Mouse (Mus musculus): Measurements from ENCODE around the gene Nostrin.

Nostrin gene

DNA sequence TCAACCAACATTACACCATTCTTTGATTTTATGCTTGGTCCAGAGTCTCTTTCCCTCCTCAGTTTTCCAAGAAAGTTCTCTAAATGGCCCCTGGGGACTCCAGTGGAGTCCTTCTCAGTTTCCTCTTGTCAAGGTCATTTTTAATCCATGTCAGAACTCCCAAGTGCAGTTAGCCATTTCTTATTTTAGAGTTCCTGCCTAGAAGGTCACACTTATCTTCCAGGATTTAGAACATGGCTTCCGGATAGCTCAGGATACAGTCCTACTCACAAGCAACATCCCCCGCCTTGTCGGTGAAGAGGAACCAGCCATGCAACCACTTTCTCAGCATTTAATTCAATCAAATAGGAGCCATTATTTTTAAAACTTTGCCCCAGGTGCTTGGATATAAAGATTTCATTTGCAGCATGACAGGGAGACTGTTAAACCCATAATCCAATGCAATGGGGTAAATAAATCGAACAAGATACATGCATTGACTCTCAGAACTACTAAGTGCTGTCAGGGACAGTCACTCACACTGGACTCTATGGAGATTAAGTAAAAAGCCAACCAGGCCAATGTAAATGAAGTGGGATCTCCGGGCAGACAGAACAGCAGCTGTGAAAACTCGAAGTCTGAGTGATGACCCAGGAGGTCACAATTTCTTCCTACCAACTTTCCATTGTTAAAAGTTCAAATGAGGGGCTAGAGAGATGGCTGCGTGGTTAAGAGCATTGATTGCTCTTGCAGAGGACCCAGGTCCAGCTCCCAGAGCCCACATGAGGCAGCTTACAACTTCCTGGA lies 6.0 kb upstream of the Nostrin start:
- DNase-seq (ENCODE audit: low spot score): no peak

DNA sequence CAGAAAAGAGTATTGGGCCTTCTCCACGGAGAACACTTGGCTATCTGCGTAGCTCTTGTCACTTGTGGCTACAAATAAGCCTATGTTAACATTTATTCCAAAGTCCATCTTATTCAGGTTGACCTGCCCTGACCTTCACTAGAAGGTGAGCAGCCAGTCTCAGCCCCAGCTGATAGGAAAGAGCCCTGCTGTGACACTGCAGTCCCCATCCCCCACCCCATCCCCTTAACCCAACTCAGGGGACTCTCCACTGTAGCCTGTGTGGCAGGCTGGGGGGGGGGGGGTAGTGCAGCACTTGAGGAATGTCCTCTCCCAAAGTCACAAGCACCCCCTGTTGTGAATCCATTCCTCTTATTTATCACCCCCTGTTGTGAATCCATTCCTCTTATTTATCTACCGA lies 3.6 kb upstream of the Nostrin start:
- no peak for DNase-seq (ENCODE audit: low spot score)

DNA sequence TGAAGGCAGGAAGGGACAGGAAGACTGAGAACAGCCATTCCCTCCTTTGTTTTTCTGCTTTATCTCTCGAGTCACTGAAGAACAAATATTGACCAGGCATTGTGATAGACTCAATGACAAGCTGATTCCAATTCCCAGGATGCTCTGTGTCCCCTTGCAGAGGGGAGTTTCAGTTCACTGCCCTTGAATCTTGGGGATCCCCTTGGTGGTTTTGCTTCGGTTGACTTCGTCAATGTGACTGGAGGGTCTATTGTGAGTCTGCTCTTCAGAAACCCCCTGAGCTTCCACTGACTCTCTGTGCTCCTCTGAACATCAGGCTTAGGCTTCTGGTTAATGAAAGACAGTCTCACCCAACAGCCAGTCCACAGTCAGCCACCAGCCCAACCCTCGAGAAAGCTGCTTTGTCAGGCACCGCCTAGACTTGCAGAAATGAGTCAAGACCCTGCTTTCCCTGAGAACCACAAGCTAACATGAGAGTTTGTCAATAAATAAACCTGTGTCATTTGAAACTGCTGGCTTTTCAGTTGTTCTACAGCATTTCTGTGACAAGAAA lies 3.0 kb upstream of the Nostrin start:
- no peak for DNase-seq (ENCODE audit: low spot score)

DNA sequence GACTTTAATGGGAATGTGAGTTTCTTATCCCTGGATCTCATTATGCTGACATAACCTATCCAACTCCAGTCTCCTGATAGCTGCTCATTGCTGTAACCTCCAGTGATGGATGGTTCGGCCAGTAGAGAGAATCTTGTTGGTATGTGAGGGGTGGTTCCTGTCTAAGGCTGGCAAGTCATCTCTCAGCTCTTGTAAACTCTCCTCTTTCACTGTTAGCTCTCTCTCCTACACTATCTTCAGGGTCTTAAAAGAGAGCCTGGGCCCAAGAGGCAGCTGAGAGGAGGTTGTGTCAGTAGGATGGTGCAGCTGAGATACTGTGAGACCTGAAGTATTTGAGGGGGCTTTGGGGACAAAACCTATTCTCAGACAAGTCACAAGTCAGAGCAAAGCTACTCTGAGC lies 1.4 kb upstream of the Nostrin start:
- DNase-seq (ENCODE audit: low spot score): no peak

DNA sequence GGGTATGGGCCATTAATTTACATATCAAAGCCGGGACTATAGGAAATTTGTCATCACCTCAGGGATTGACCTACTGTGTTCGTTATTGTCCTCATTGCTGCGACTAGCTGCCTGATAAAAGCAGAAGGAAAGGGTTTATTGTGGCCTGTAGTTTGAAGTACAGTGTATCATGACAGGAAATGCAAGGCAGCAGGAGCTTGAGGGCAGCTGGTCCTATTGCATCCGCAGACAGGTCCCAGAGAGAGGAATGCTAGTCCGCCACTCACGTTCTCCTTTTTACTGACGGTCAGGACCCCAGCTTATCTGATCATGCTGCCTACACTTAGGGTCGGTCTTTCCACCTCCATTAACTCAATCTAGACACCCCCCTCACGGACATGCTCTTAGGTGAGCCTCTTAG lies 663 bp upstream of the Nostrin start:
- DNase-seq (ENCODE audit: low spot score): no peak

DNA sequence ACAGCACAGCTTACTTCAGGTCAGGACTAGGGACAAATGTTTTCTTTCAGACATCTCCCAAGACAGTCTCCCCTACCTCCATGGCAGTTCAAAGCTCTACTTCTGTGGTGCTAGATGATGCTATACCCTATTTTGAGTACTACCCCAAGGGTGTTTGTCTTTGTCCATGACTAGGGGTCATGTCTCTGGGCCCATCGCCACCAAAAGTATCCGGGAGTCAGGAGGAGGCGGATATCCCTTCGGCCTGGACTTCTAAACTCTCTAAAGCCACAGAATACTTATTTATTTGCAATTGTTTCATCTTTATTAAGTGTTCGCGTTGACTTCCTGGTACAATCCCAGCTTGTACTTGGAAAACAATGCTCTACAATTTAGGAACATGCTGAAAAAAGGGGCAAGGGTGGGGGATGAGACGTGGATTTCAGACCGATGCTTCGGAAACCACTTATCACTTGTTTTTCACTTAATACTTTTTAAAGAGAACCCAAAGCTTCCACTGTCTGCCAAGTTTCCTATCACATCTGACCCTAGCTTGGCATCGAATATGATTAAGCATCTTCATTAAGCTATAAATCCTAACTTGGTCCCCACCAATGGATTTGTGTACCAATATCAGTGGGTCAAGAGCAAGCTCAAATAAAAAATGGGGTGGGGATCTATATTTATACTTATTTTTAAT lies 1.9 kb downstream of the Nostrin start:
- no peak for DNase-seq (ENCODE audit: low spot score)

DNA sequence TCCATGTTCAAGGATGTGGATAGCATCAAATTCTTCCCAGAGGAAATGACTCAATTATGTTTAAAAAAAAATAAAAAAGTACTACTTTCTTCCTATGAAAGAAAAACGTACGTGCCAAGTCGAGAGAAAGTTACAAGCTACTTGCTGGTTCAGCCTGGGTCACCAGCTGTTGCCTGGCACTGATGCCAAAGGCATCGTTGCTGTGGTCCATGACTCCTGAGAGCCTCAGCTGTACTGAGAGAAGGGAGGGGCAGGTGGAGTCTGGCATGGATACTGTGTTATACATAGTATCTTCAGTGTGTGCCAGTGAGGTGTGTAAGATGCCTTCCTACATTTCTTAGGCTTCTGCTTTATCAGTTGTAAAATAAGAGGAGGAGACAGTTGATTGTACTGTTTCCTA lies 3.2 kb downstream of the Nostrin start:
- DNase-seq (ENCODE audit: low spot score): no peak

DNA sequence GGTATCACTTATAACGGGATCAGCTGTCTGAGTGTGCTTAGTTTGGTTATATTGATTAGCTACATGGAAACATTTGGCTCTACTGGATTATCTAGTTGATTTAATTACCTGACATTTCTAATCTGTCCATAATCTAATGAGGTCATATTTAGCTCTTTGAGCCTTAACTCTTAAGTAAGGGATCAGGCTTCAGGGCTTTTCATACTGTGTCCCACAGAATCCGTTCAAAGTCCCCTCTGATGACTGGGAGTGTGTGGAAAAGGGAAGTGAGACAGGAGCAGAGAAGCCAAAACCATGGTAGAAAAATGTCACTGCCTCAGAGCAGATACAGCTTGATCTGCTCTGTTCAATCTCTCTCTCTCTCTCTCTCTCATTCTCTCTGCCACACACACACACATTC lies 4.6 kb downstream of the Nostrin start:
- DNase-seq (ENCODE audit: low spot score): no peak

DNA sequence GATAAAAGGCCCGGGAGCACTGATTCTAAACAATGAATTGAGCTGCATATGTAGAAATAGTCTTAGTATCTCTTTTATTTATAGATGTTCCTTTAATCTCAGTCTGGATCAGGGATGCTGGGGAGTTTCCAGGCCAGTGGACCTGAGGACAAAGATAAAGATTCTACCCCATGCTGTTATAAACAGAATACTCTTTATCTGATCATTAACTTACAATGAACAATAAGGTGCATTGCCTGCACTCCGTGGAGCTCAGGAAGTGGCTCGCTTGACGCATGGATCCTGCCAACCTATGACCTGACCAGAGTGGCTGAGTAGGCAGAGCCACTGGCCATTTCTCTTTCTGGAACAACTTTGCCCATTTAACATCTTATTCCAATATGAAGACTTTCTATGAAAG lies 5.2 kb downstream of the Nostrin start:
- no peak for DNase-seq (ENCODE audit: low spot score)

DNA sequence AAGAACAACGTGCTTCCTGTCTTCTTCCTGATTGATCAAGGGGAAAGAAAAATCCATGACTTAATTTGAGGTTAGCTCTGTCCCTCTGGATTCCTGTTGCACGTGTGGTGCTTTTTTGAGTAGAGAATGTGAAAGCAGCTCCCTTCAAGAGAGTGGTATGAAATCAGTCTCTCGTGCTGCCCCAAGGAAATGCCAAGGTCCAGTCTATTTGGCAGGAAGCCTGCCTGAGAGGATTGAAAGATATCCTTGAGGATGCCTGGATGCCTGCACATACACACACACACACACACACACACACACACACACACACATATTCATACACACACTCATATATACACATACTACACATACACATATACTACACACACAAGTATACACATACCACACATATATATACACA lies 13.1 kb downstream of the Nostrin start:
- no peak for DNase-seq (ENCODE audit: low spot score)

DNA sequence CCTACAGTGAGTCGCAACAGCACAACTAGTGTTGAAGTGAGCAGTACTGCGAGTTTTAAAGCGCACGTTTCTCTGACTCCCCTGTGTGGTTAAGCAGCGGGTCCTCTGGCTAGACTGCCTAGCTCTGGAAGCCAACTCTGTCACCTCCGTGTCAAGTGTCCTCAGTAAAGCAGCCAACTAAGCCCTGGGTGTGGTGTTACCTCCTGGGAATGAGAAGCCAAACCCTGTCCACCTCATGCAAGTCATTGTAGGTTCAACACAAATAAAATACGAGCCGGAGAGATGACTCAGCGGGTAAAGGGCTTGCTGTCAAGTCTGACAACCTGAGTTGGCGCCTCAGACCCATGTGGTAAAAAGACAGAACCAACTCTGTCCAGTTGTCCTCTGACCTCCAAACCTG lies 13.6 kb downstream of the Nostrin start:
- DNase-seq (ENCODE audit: low spot score): no peak

DNA sequence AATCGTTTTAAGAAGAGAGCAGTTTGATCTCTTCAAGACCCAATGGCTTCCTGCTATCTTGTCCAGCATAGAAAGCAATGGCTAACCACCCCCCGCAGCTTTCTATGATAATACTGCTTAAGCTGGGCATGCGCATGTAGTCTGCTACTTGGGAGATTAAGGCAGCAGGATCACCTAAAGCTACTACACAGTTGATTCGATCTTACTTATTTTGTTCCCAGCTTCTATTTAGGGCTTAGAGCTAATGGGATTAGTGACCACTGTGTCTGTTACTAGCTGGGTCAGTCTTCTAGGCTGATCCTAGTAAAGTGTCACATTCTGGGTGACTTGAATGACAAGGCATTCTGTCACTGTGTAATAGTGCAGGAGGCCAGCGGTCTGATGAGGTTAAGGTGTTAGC lies 15.2 kb downstream of the Nostrin start:
- no peak for DNase-seq (ENCODE audit: low spot score)

DNA sequence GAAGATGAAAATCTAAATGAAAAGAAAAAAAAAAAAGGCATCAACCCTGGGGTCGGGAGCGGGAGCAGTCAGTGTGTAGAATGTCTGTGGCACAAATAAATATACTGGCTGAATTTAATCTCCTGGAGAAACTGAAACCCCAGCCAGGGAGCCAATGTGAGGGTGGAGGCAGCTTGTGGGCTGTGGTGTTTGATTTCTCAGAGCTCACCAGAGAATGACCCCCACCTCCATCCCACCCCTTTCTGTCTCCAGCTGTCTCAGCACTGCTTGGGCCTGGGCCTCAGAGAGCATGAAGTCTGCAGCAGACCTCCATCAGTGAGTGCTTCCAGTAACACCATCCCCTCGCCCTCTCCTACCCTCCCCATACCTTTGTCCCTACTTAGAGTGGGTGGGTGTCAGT lies 20.3 kb downstream of the Nostrin start:
- DNase-seq (ENCODE audit: low spot score): no peak

DNA sequence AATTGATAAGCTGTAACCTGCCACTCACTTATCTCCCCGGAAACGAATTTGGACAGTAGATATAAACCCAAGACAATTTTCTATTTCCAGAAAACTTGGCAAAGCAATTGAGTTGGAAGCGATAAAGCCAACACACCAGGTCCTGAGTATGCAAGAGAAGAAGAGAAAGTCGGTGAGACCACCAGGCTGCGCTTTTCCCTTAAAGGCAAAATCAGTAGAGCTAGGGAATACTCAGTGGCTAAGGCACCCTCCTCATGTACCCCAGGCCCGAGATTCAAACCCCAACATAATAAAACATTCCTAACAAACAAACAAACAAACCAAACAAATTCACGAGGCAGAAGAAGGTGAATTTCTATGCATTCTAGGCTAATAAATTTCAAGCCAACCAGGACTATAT lies 20.7 kb downstream of the Nostrin start:
- DNase-seq (ENCODE audit: low spot score): no peak

DNA sequence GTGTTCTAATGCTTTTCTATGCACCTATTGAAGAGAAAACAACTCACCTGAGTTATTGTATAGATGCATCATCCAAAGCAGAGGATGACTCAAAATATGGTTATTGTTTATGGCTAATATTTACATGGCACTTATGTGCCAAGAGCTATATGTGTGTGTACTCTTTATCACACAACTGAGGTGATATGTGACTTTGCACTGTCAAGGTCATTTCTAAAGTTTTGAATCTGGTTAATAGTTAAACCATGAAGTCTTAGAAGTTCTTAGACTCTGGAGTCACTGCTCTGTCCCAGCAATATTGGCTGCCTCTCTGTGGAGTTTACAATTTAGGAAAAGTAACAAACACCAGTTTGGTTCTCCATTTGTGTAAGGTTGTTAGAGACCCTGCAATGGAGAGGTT lies 23.3 kb downstream of the Nostrin start:
- no peak for DNase-seq (ENCODE audit: low spot score)

DNA sequence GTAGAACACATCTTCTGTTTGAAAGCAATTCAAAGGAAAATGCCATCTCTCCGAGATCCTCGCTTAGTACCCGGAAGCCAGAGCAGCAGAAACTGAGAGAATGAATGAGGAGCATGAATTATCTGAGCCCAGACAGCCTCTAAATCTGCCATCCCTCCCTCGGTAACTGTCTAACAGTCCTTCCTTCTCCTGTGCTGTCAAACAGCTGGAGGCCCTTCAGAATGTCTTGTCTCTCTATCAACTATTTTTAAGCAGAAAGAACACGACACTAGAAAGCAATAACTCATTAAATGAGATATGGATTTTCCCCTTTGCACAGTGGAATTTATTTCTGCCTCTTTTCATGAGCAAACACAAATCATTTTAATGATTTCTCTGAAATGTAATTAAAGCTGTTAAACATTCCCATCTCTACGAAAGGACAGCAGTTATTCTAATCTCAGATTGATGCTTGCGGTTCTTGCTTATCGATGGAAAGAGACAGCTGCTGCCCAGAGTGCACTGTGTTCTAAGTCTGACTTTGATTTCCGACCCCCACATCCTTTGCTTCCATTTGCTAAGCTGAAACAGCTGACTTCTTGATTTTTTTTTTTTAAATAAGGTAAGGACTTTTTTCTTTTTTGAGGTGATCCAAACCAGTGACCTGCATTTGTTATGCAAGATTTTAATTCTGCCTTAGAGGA lies 34.9 kb downstream of the Nostrin start:
- no peak for DNase-seq (ENCODE audit: low spot score)

DNA sequence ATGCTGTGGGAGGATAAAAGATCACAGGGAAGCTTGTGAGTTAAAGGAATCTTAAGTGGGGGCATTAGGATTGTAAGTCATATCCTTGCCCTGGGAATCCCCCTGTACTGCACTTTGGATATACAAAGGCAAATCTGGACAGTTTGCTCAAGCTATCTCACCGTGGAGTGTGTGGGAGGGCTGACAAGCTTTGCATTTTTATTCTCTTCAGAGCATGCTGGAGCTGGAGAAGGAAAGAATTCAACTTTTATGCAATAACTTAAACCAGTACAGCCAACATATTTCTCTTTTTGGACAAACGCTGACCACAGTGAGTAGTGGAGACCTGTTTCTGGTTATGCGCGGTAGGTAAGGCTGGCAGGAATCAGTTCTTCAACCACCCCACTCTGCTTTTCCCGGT lies 39.7 kb downstream of the Nostrin start:
- DNase-seq (ENCODE audit: low spot score): no peak

DNA sequence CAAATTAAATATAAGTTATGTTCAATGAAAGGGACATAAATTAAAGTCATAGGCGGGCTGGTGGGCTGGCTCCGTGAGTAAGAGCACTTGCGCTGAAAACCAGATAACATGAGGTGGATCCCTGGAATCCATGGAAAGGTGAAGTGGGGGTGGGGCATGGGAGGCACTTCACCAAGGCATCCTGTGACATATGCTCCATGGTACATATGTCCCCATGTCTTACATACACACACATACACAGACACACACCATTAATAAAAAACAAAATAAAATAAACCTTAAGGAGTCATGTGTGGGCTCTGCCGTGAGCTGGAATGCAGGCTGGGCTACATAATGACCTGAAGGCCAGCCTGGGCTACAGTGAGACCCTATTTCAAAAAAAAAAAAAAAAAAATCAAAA lies 44.1 kb downstream of the Nostrin start:
- DNase-seq (ENCODE audit: low spot score): no peak

DNA sequence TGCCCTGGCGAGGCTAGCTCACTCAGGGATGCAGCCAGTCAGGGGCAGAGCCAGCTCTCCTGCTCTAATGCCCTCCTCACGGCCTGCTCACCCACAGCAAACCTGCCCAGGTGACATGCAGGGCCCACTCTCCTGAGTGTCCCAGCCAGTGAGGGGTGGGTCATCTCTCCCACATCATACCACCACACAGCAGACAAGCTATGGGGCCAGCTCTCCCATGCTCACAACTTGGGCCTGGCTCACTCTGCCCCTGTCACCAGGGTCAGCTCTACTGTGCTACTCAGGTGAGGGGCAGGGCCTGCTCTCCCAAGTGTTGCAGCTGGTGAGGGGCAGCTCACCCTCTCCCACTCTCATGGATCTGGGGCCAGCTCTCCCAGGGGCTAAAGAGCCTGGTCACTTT lies 52.4 kb downstream of the Nostrin start:
- DNase-seq (ENCODE audit: low spot score): no peak

DNA sequence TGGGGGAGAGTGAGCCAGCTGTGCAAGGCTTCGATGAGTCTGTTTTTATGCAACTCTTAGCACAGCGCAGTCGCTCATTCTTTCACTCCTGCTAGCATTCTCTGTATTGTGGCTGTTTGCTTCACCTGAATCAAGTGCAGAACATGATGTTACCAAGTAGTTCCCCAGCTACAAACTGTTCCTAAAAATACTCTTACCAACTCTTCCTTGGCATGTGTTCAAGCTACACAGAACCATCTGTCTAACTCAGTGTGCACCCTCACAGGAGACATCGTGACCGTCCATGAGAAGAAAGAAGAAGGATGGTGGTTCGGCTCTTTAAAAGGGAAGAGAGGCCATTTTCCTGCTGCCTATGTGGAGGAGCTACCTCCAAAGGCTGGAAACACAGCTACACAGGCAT lies 53.1 kb downstream of the Nostrin start:
- DNase-seq (ENCODE audit: low spot score): no peak

DNA sequence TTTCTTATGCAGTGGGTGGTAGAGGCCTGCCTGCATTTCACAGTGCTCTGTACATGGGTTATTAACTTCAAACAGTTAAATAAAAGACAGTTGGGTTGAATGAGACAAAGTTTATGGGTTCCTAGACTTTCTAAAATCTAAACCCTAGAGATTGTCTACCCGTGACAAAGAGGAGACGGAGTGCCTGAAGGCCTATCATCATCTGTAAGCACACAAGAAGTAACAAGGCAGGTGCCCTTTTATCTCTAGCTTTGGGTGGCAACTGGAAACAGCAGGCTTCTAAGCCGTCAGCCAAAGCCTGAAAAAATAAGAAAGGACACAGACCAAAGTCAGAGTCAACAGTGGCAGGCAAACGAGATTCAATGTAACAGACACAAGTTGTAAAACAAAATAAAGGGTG lies 53.6 kb downstream of the Nostrin start:
- no peak for DNase-seq (ENCODE audit: low spot score)

DNA sequence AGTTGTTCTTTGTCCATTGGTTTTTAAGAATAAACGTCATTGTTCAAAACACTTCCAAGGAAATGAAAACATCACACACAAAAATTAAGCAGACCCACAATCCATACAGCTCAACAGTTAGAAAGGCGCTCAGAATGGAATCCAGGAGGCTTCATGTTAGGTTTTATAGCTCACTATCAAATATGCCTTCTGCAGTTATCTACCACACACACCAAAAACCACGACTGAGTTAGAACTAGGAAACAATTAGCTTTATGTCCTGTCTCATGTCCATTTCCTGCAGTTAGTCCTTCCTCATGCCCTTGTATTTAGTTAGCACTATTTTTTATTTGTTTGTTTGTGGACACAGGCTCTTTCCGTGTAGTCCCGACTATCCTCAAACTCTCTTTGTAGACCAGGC lies 55.5 kb downstream of the Nostrin start:
- no peak for DNase-seq (ENCODE audit: low spot score)

DNA sequence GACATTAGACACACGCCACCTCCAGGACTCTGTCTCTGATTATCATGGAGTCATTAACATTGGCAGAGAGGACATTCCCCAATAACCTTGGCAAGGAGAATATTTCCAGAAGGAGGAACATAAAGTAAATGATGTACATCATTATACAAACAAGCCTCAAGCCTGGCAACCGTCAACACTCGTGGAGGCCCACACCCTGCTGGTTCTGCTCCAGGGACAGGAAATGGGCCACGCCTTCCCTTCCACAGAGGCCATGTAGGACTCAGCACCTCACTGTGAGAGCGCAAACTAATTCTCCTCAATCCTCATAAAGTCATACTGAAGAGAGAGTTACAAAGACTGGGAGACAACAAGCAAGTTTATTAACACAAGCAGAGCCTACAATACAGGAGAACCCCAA lies 58.0 kb downstream of the Nostrin start:
- DNase-seq (ENCODE audit: low spot score): no peak

All from ovary, adult 18-20 months (tissue).